Mouse (Mus musculus) CH12.LX (cell line): ENCODE measurements around the gene Tmem41b. TPM values are rescaled to one million over a fixed set of nuclear protein-coding genes. Genes with fewer than 3 reads are reported as not detected.

Experiments used
- DNase-seq: peaks from one replicate; pipeline ENCODE4 v3.0.0-alpha.2; 2013; ENCODE audit errors: extremely low read depth
- H3K27ac ChIP-seq: 2 replicates; pipeline ENCODE4 v1.5.1; 2012; ENCODE audit warnings: low read depth, mild to moderate bottlenecking, control low read depth, moderate library complexity; ENCODE audit not compliant: insufficient read depth
- H3K27me3 ChIP-seq: replicated peaks from 2 replicates; pipeline ENCODE3; 2012; ENCODE audit warnings: inconsistent platforms
- H3K36me3 ChIP-seq, 2 experiments: replicated peaks in 1 of 2; 2 replicates each; pipeline versions ENCODE3 to v1.6.1; 2012; ENCODE audit warnings: inconsistent platforms in 1 of 2, low read length in 1 of 2, mild to moderate bottlenecking in 1 of 2, mixed read lengths in 1 of 2, moderate library complexity in 1 of 2; ENCODE audit not compliant: control insufficient read depth in 1 of 2, insufficient read depth in 1 of 2
- H3K4me1 ChIP-seq, 2 experiments: 2 replicates each; pipeline ENCODE4 v1.6.1; 2012; ENCODE audit warnings: inconsistent platforms in 1 of 2, moderate library complexity in 1 of 2; ENCODE audit not compliant: insufficient read depth in 2 of 2, control insufficient read depth in 1 of 2
- H3K4me2 ChIP-seq: 2 replicates; pipeline ENCODE4 v1.6.1; 2012; ENCODE audit warnings: low read depth, mild to moderate bottlenecking, control low read depth; ENCODE audit not compliant: poor library complexity, insufficient read depth, severe bottlenecking
- H3K4me3 ChIP-seq, 3 experiments: fragments of 150-350 bp in 1 of 3; sonication (generic) in 1 of 3; replicated peaks in 1 of 3; 2 replicates each; pipeline versions ENCODE3 to v1.5.1; 2011 to 2012; ENCODE audit warnings: low read depth in 2 of 3, low read length in 2 of 3, mild to moderate bottlenecking in 2 of 3, moderate library complexity in 2 of 3, control low read depth in 1 of 3, improper control_type of control experiment in 1 of 3, inconsistent platforms in 1 of 3, mixed read lengths in 1 of 3; ENCODE audit not compliant: poor library complexity in 1 of 3
- H3K79me2 ChIP-seq: replicated peaks from 2 replicates; pipeline ENCODE4 v1.6.1; 2012; ENCODE audit warnings: mild to moderate bottlenecking, moderate library complexity; ENCODE audit not compliant: control insufficient read depth, poor library complexity, insufficient read depth, severe bottlenecking; ENCODE audit errors: extremely low read depth
- H3K9ac ChIP-seq: 2 replicates; pipeline ENCODE4 v1.6.1; 2012; ENCODE audit warnings: low read depth, mild to moderate bottlenecking, control low read depth, moderate library complexity; ENCODE audit not compliant: insufficient read depth
- H3K9me3 ChIP-seq: replicated peaks from 2 replicates; pipeline ENCODE3; 2012; ENCODE audit warnings: low read length, inconsistent platforms, mixed read lengths
- CHD2 ChIP-seq: IDR thresholded peaks from 2 replicates; pipeline ENCODE4 v1.6.1; 2011; ENCODE audit warnings: low read length, improper control_type of control experiment
- ELF1 ChIP-seq: IDR thresholded peaks from 2 replicates; pipeline ENCODE4 v1.6.1; 2014; ENCODE audit warnings: low read depth, mild to moderate bottlenecking, inconsistent platforms, low read length, improper control_type of control experiment
- ETS1 ChIP-seq: conservative IDR thresholded peaks from 2 replicates; pipeline ENCODE4 v1.6.1; 2012; ENCODE audit warnings: low read depth, mild to moderate bottlenecking, inconsistent platforms, low read length, improper control_type of control experiment, moderate library complexity
- IRF4 ChIP-seq: IDR thresholded peaks from 2 replicates; pipeline ENCODE4 v1.6.1; 2014; ENCODE audit warnings: low read depth, mild to moderate bottlenecking, inconsistent platforms, low read length, improper control_type of control experiment
- JUN ChIP-seq: IDR thresholded peaks from 2 replicates; pipeline ENCODE4 v1.6.1; 2011; ENCODE audit warnings: low read depth, mild to moderate bottlenecking, low read length, improper control_type of control experiment, moderate library complexity; ENCODE audit not compliant: insufficient read depth
- JUND ChIP-seq: conservative IDR thresholded peaks from 2 replicates; pipeline ENCODE4 v1.6.1; 2011; ENCODE audit warnings: low read depth, low read length, improper control_type of control experiment
- KAT2A ChIP-seq: IDR thresholded peaks from 2 replicates; pipeline ENCODE4 v1.6.1; 2012; ENCODE audit warnings: low read length, improper control_type of control experiment, inconsistent platforms; ENCODE audit not compliant: insufficient replicate concordance
- MYC ChIP-seq: IDR thresholded peaks from 2 replicates; pipeline ENCODE4 v1.6.1; 2011; ENCODE audit warnings: low read depth, mild to moderate bottlenecking, improper control_type of control experiment, low read length
- NELFE ChIP-seq: IDR thresholded peaks from 2 replicates; pipeline ENCODE4 v1.6.1; 2011; ENCODE audit warnings: low read depth, low read length, improper control_type of control experiment
- NRF1 ChIP-seq: IDR thresholded peaks from 2 replicates; pipeline ENCODE4 v1.6.1; 2014; ENCODE audit warnings: low read depth, mild to moderate bottlenecking, inconsistent platforms, low read length, improper control_type of control experiment, moderate library complexity
- RAD21 ChIP-seq: IDR thresholded peaks from 2 replicates; pipeline ENCODE4 v1.6.1; 2011; ENCODE audit warnings: low read depth, mild to moderate bottlenecking, low read length, improper control_type of control experiment, moderate library complexity
- TBP ChIP-seq: conservative IDR thresholded peaks from 2 replicates; pipeline ENCODE4 v1.6.1; 2011; ENCODE audit warnings: low read depth, low read length, improper control_type of control experiment
- USF2 ChIP-seq: conservative IDR thresholded peaks from 2 replicates; pipeline ENCODE4 v1.6.1; 2011; ENCODE audit warnings: low read depth, low read length, improper control_type of control experiment
- ZC3H11A ChIP-seq: IDR thresholded peaks from 2 replicates; pipeline ENCODE4 v1.6.1; 2012; ENCODE audit warnings: low read depth, mild to moderate bottlenecking, inconsistent platforms, low read length, improper control_type of control experiment
- dilution Hi-C: fragments of 300-500 bp; cut with MboI; formaldehyde crosslinking; loops from 2 replicates; pipeline ENCODE4 v1.14.3; 2020; ENCODE audit warnings: low sequenced_read_pairs; ENCODE audit not compliant: extremely low pct_unique_long_range_greater_than_20kb, extremely low pct_ligation_motif_present
- in situ Hi-C: fragments of 300-500 bp; cut with MboI; formaldehyde crosslinking; loops from 3 replicates; pipeline ENCODE4 v1.14.3; 2019; ENCODE audit warnings: low sequenced_read_pairs, low pct_ligation_motif_present, low pct_unique_long_range_greater_than_20kb, mixed read lengths
- polyA plus RNA-seq: library from polyadenylated mRNA; unstranded; fragments of >175 nt; gene quantifications from 2 replicates; pipeline ENCODE4 v1.2.1, GENCODE M21; 2012; ENCODE audit warnings: low read depth; ENCODE audit not compliant: insufficient read length
- total RNA-seq, 2 experiments: library from RNA; depleted of rRNA; stranded (reverse); fragments of 300-350 nt in 1 of 2; fragments of >200 nt in 1 of 2; gene quantifications; 2 replicates each; pipeline ENCODE4 v1.2.3; 2012 to 2014

The Tmem41b gene
- total and polyA plus RNA-seq, 3 experiments: 51.1 to 106 (median 56.3) TPM

DNA sequence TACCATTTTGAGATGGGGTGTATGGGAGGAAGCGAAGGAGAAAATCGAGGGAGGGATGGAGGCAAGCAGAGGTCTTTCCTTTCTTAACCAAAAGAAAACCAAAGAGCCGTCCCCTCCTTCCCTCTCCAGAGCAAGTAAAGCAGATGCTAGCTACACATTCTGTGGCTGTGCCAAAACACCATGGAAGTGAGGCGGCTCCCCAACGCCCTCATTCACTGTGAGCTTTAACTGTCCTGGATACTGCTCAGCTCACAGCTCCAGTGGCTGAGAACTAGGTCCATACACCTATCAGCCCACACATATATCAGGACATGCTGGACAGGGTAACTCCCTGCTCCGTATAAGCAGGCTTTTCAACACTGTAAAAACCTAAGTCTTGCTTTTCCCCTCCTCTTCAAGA is 58.4 kb downstream of the Tmem41b start:
- DNase-seq: no peak
- Histone ChIP-seq H3K4me3 (no peak overlapping the region), H3K27ac (no peak overlapping the region), H3K36me3 (peaks cover 0 to 25% of the 10 kb centered on the region in 2 experiments), H3K4me1 (peaks cover 0 to 16% of the 10 kb centered on the region in 2 experiments; a peak in 2 of 4 replicates), H3K27me3 (no peaks in the 10 kb centered on the region), H3K79me2 (no peaks in the 10 kb centered on the region), H3K9me3 (no peaks in the 10 kb centered on the region), H3K4me2 (no peak overlapping the region), H3K9ac (no peak overlapping the region)
- dilution Hi-C loops: no loop called here
- in situ Hi-C loops: no loop called here
- TF ChIP-seq ETS1 (no peak), CHD2 (no peak), MYC (no peak), NELFE (no peak), ZC3H11A (no peak)

DNA sequence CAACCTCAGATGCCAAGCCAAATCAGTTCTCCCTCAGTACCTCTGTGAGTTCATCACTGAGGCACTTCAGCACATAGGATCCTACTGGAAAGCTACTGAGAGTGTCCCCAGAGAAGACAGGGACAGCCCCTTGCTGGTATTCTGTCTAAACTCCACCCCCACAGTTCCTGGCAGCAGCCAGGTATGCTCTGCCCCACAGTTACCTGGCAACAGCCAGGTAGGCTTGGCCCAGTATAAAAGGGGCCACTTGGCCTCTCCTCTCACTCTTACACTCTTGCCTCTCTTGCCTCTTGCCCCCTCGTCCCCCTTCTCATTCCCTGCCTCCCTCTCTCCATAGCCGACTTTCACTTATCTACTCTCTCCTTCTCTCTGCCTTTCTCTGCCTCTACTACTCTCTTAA is 61.8 kb downstream of the Tmem41b start:
- in situ Hi-C loops (no loop called here), dilution Hi-C loops (no loop called here)
- H3K9ac ChIP-seq: no peak overlapping the region
- H3K27ac ChIP-seq: no peak overlapping the region
- TF ChIP-seq MYC: no peak
- H3K27me3 ChIP-seq: no peaks in the 10 kb centered on the region
- H3K4me2 ChIP-seq: no peak overlapping the region
- no peaks in the 10 kb centered on the region for H3K9me3 ChIP-seq
- H3K36me3 ChIP-seq: peaks cover 0 to 35% of the 10 kb centered on the region in 2 experiments
- DNase-seq: peak; percentile 3
- peaks cover 0 to 16% of the 10 kb centered on the region in 2 experiments; a peak in 2 of 4 replicates for H3K4me1 ChIP-seq
- no peaks in the 10 kb centered on the region for H3K79me2 ChIP-seq
- no peak overlapping the region for H3K4me3 ChIP-seq

DNA sequence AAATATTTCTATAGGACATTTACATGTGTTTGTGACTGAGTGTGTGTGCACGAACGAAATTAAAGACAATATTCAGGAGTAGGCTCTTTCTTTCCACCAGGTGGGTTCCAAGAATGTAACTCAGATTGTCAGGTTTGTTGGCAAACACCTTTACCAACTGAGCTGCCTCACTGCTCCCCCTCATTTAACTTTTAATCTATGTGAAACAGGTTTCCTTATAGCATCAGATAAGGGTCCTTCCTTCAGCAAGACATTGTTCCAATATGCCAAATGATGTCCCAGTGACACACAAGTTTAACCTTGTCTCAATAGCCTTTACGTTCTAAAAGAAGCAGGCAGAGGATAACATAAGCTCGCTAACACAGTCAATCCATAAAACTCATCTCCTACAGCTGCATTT is 63.8 kb downstream of the Tmem41b start:
- H3K36me3 ChIP-seq: peaks cover 2 to 49% of the 10 kb centered on the region in 2 experiments
- in situ Hi-C loops: no loop called here

More for the DNA sequence above, 63.8 kb downstream of the Tmem41b start:
- Histone ChIP-seq H3K9ac (no peak overlapping the region), H3K4me1 (peaks cover 0 to 16% of the 10 kb centered on the region in 2 experiments; a peak in 2 of 4 replicates), H3K4me3 (no peak overlapping the region), H3K27ac (no peak overlapping the region), H3K27me3 (no peaks in the 10 kb centered on the region), H3K79me2 (no peaks in the 10 kb centered on the region), H3K9me3 (no peaks in the 10 kb centered on the region), H3K4me2 (no peak overlapping the region)
- no peak for DNase-seq
- TF ChIP-seq JUND: no peak
- no peak for TF ChIP-seq CHD2
- no peak for TF ChIP-seq MYC
- TF ChIP-seq TBP: no peak
- no peak for TF ChIP-seq JUN
- no peak for TF ChIP-seq ELF1
- TF ChIP-seq KAT2A: no peak
- TF ChIP-seq IRF4: no peak
- TF ChIP-seq NRF1: no peak
- TF ChIP-seq USF2: no peak
- TF ChIP-seq RAD21: no peak
- dilution Hi-C loops: no loop called here

Other genes starting within 250 kb of the Tmem41b start
- 24.8 and 26.6 TPM in 2 replicates for gene Tmem9b, start 234.1 kb downstream of the Tmem41b start, total RNA-seq (2012; rRNA removed)
- 35.6 and 40.3 TPM in 2 replicates for gene Tmem9b, start 234.1 kb downstream of the Tmem41b start, total RNA-seq (2014; rRNA removed)
- 23.4 and 25.6 TPM in 2 replicates for gene Tmem9b, start 234.1 kb downstream of the Tmem41b start, polyA plus RNA-seq
- 0.04 TPM in 1 of 2 replicates, not detected in the other for gene Nrip3, start 204.9 kb downstream of the Tmem41b start, total RNA-seq (2012; rRNA removed)
- gene Nrip3, start 204.9 kb downstream of the Tmem41b start, total RNA-seq (2014; rRNA removed): not detected in 2 replicates
- not detected in 2 replicates for gene Nrip3, start 204.9 kb downstream of the Tmem41b start, polyA plus RNA-seq
- gene Scube2, start 121.2 kb downstream of the Tmem41b start, total RNA-seq (2012; rRNA removed): not detected in 2 replicates
- not detected in 2 replicates for gene Scube2, start 121.2 kb downstream of the Tmem41b start, total RNA-seq (2014; rRNA removed)
- gene Scube2, start 121.2 kb downstream of the Tmem41b start, polyA plus RNA-seq: not detected in 2 replicates
- gene Dennd5a, start 26.5 kb downstream of the Tmem41b start, total RNA-seq (2012; rRNA removed): 14.8 and 20.7 TPM in 2 replicates
- gene Dennd5a, start 26.5 kb downstream of the Tmem41b start, total RNA-seq (2014; rRNA removed): 29.5 and 32.8 TPM in 2 replicates
- gene Dennd5a, start 26.5 kb downstream of the Tmem41b start, polyA plus RNA-seq: 15.8 and 24.6 TPM in 2 replicates
- gene Ipo7, start 31.3 kb upstream of the Tmem41b start, total RNA-seq (2012; rRNA removed): 126 and 137 TPM in 2 replicates
- 181 and 198 TPM in 2 replicates for gene Ipo7, start 31.3 kb upstream of the Tmem41b start, total RNA-seq (2014; rRNA removed)
- 183 and 189 TPM in 2 replicates for gene Ipo7, start 31.3 kb upstream of the Tmem41b start, polyA plus RNA-seq
- 17.0 and 18.4 TPM in 2 replicates for gene Zfp143, start 74.3 kb upstream of the Tmem41b start, total RNA-seq (2012; rRNA removed)
- 22.7 and 23.4 TPM in 2 replicates for gene Zfp143, start 74.3 kb upstream of the Tmem41b start, total RNA-seq (2014; rRNA removed)
- gene Zfp143, start 74.3 kb upstream of the Tmem41b start, polyA plus RNA-seq: 17.1 and 17.5 TPM in 2 replicates
- 10.1 and 12.3 TPM in 2 replicates for gene Wee1, start 135.1 kb upstream of the Tmem41b start, total RNA-seq (2012; rRNA removed)
- gene Wee1, start 135.1 kb upstream of the Tmem41b start, total RNA-seq (2014; rRNA removed): 12.2 and 14.2 TPM in 2 replicates
- gene Wee1, start 135.1 kb upstream of the Tmem41b start, polyA plus RNA-seq: 26.9 and 30.3 TPM in 2 replicates
- 296 and 297 TPM in 2 replicates for gene Swap70, start 234.8 kb upstream of the Tmem41b start, total RNA-seq (2012; rRNA removed)
- 398 and 409 TPM in 2 replicates for gene Swap70, start 234.8 kb upstream of the Tmem41b start, total RNA-seq (2014; rRNA removed)
- 370 and 388 TPM in 2 replicates for gene Swap70, start 234.8 kb upstream of the Tmem41b start, polyA plus RNA-seq